Mouse (Mus musculus) liver, adult 2 months (tissue): Measurements from ENCODE around the gene Psmf1.

Experiments used
- CTCF ChIP-seq: fragments of 200-500 bp; IDR thresholded peaks from 2 replicates; pipeline ENCODE4 v1.5.1; 2011; ENCODE audit warnings: low read depth, low read length, control low read depth
- POLR2A ChIP-seq: fragments of 200-500 bp; IDR thresholded peaks from 2 replicates; pipeline ENCODE4 v1.6.1; 2011; ENCODE audit warnings: low read length, control low read depth; ENCODE audit not compliant: insufficient read depth; ENCODE audit errors: extremely low read depth

- TF ChIP-seq CTCF = no peak
- TF ChIP-seq POLR2A = no peak
These were observed 28.2 kb upstream of the Psmf1 start for GRCm38 (mm10) chr2:151772169-151772568.
